Mouse (Mus musculus) MEL (cell line): ENCODE data around the gene Kmt2a. TPM values are rescaled to one million over a fixed set of nuclear protein-coding genes. Genes with fewer than 3 reads are reported as not detected.

ENCODE experiments used
- DNase-seq: peaks from one replicate; pipeline ENCODE4 v3.0.0; 2011; ENCODE audit warnings: low read depth, low spot score
- H3K27ac ChIP-seq: 2 replicates; pipeline ENCODE4 v1.5.1; 2012; ENCODE audit warnings: low read depth, mild to moderate bottlenecking, control low read depth, low read length, moderate library complexity; ENCODE audit not compliant: control insufficient read depth
- H3K27me3 ChIP-seq, 2 experiments: fragments of 150-350 bp in 1 of 2; sonication (generic) in 1 of 2; 2 replicates each; pipeline ENCODE4 v1.6.1; 2012; ENCODE audit warnings: low read length in 2 of 2, mild to moderate bottlenecking in 2 of 2, improper control_type of control experiment in 1 of 2, moderate library complexity in 1 of 2; ENCODE audit not compliant: insufficient read depth in 2 of 2, control insufficient read depth in 1 of 2
- H3K36me3 ChIP-seq, 2 experiments: 2 replicates each; pipeline ENCODE4 v1.6.1; 2012 to 2014; ENCODE audit warnings: low read length in 2 of 2, improper control_type of control experiment in 1 of 2, inconsistent platforms in 1 of 2, mild to moderate bottlenecking in 1 of 2; ENCODE audit not compliant: insufficient read depth in 2 of 2, control insufficient read depth in 1 of 2
- H3K4me1 ChIP-seq, 2 experiments: fragments of 150-350 bp in 1 of 2; sonication (generic) in 1 of 2; 2 replicates each; pipeline ENCODE4 v1.6.1; 2012; ENCODE audit warnings: low read length in 2 of 2, improper control_type of control experiment in 1 of 2, mild to moderate bottlenecking in 1 of 2; ENCODE audit not compliant: insufficient read depth in 2 of 2, control insufficient read depth in 1 of 2
- H3K4me3 ChIP-seq, 2 experiments: fragments of 150-350 bp in 1 of 2; sonication (generic) in 1 of 2; 2 replicates each; pipeline ENCODE4 v1.5.1; 2012; ENCODE audit warnings: low read depth in 2 of 2, low read length in 2 of 2, mild to moderate bottlenecking in 2 of 2, moderate library complexity in 2 of 2, control low read depth in 1 of 2, improper control_type of control experiment in 1 of 2; ENCODE audit not compliant: control insufficient read depth in 1 of 2, insufficient read depth in 1 of 2
- H3K79me2 ChIP-seq: 2 replicates; pipeline ENCODE4 v1.6.1; 2012; ENCODE audit warnings: mild to moderate bottlenecking, low read length, moderate library complexity; ENCODE audit not compliant: control insufficient read depth, poor library complexity, insufficient read depth
- H3K9ac ChIP-seq: 2 replicates; pipeline ENCODE4 v1.6.1; 2012; ENCODE audit warnings: low read depth, mild to moderate bottlenecking, control low read depth, low read length, moderate library complexity; ENCODE audit not compliant: control insufficient read depth, poor library complexity, severe bottlenecking
- H3K9me3 ChIP-seq: fragments of 150-350 bp; sonication (generic); replicated peaks from 2 replicates; pipeline ENCODE4 v1.6.1; 2012; ENCODE audit warnings: mild to moderate bottlenecking, low read length, improper control_type of control experiment, moderate library complexity; ENCODE audit not compliant: insufficient read depth
- CHD2 ChIP-seq: IDR thresholded peaks from 2 replicates; pipeline ENCODE4 v1.6.1; 2011; ENCODE audit warnings: low read length, improper control_type of control experiment
- EP300 ChIP-seq, 2 experiments: IDR thresholded peaks; 2 replicates each; pipeline ENCODE4 v1.6.1; 2011; ENCODE audit warnings: improper control_type of control experiment in 2 of 2, low read length in 2 of 2, low read depth in 1 of 2, mild to moderate bottlenecking in 1 of 2
- ETS1 ChIP-seq: IDR thresholded peaks from 2 replicates; pipeline ENCODE4 v1.6.1; 2012; ENCODE audit warnings: low read depth, mild to moderate bottlenecking, inconsistent platforms, low read length, improper control_type of control experiment, moderate library complexity
- GABPA ChIP-seq: IDR thresholded peaks from 2 replicates; pipeline ENCODE4 v1.6.1; 2012; ENCODE audit warnings: low read depth, mild to moderate bottlenecking, inconsistent platforms, low read length, improper control_type of control experiment, moderate library complexity
- GATA1 ChIP-seq: IDR thresholded peaks from 2 replicates; pipeline ENCODE4 v1.6.1; 2011; ENCODE audit warnings: low read depth, low read length, improper control_type of control experiment
- HCFC1 ChIP-seq: IDR thresholded peaks from 2 replicates; pipeline ENCODE4 v1.6.1; 2012; ENCODE audit warnings: low read depth, mild to moderate bottlenecking, inconsistent platforms, low read length, improper control_type of control experiment, moderate library complexity
- KAT2A ChIP-seq: conservative IDR thresholded peaks from 2 replicates; pipeline ENCODE4 v1.6.1; 2012; ENCODE audit warnings: low read depth, low read length, improper control_type of control experiment, inconsistent platforms
- MAFK ChIP-seq: IDR thresholded peaks from 2 replicates; pipeline ENCODE4 v1.6.1; 2011; ENCODE audit warnings: low read depth, mild to moderate bottlenecking, low read length, improper control_type of control experiment, borderline replicate concordance
- MAZ ChIP-seq: IDR thresholded peaks from 2 replicates; pipeline ENCODE4 v1.6.1; 2012; ENCODE audit warnings: low read depth, mild to moderate bottlenecking, inconsistent platforms, low read length, improper control_type of control experiment
- MEF2A ChIP-seq: IDR thresholded peaks from 2 replicates; pipeline ENCODE4 v1.6.1; 2014; ENCODE audit warnings: low read depth, mild to moderate bottlenecking, inconsistent platforms, low read length, improper control_type of control experiment; ENCODE audit not compliant: poor library complexity, insufficient replicate concordance, severe bottlenecking; ENCODE audit errors: extremely low read depth
- NELFE ChIP-seq: IDR thresholded peaks from 2 replicates; pipeline ENCODE4 v1.6.1; 2011; ENCODE audit warnings: low read depth, low read length, improper control_type of control experiment
- POLR2A ChIP-seq, 2 experiments: IDR thresholded peaks; 2 replicates each; pipeline ENCODE4 v1.6.1; 2011 to 2012; ENCODE audit warnings: low read length in 2 of 2, mild to moderate bottlenecking in 2 of 2, control low read depth in 1 of 2, improper control_type of control experiment in 1 of 2, low read depth in 1 of 2, moderate library complexity in 1 of 2; ENCODE audit not compliant: control insufficient read depth in 1 of 2, insufficient read depth in 1 of 2, poor library complexity in 1 of 2
- POLR2AphosphoS5 ChIP-seq: IDR thresholded peaks from 2 replicates; pipeline ENCODE4 v1.6.1; 2012; ENCODE audit warnings: low read depth, borderline replicate concordance, mild to moderate bottlenecking, inconsistent platforms, low read length, moderate library complexity, mixed read lengths
- RAD21 ChIP-seq: IDR thresholded peaks from 2 replicates; pipeline ENCODE4 v1.6.1; 2011; ENCODE audit warnings: mild to moderate bottlenecking, low read depth, low read length, improper control_type of control experiment
- SIN3A ChIP-seq: IDR thresholded peaks from 2 replicates; pipeline ENCODE4 v1.6.1; 2012; ENCODE audit warnings: low read length, improper control_type of control experiment, inconsistent platforms
- TAL1 ChIP-seq: IDR thresholded peaks from 2 replicates; pipeline ENCODE4 v1.6.1; 2012; ENCODE audit warnings: mild to moderate bottlenecking, inconsistent platforms, low read length, moderate library complexity, mixed read lengths
- TCF12 ChIP-seq: IDR thresholded peaks from 2 replicates; pipeline ENCODE4 v1.6.1; 2014; ENCODE audit warnings: low read depth, mild to moderate bottlenecking, inconsistent platforms, low read length, improper control_type of control experiment, moderate library complexity
- UBTF ChIP-seq: IDR thresholded peaks from 2 replicates; pipeline ENCODE4 v1.6.1; 2012; ENCODE audit warnings: low read depth, mild to moderate bottlenecking, inconsistent platforms, low read length, improper control_type of control experiment, moderate library complexity, borderline replicate concordance; ENCODE audit not compliant: insufficient read depth
- USF2 ChIP-seq, 2 experiments: IDR thresholded peaks; 2 replicates each; pipeline ENCODE4 v1.6.1; 2011 to 2012; ENCODE audit warnings: improper control_type of control experiment in 2 of 2, low read length in 2 of 2, borderline replicate concordance in 1 of 2, inconsistent platforms in 1 of 2, low read depth in 1 of 2, mild to moderate bottlenecking in 1 of 2; ENCODE audit not compliant: insufficient read depth in 1 of 2
- ZC3H11A ChIP-seq: IDR thresholded peaks from 2 replicates; pipeline ENCODE4 v1.6.1; 2012; ENCODE audit warnings: low read depth, mild to moderate bottlenecking, inconsistent platforms, low read length, improper control_type of control experiment
- ZNF384 ChIP-seq: IDR thresholded peaks from 2 replicates; pipeline ENCODE4 v1.6.1; 2012; ENCODE audit warnings: low read depth, mild to moderate bottlenecking, inconsistent platforms, low read length, improper control_type of control experiment
- polyA plus RNA-seq, 2 experiments: library from polyadenylated mRNA; stranded (reverse) in 1 of 2; unstranded in 1 of 2; fragments of >175 nt in 1 of 2; fragments of >200 nt in 1 of 2; gene quantifications; 2 replicates each; pipeline versions ENCODE4 v1.2.1 to v1.2.4; 2012; ENCODE audit warnings: low replicate concordance in 2 of 2, low read depth in 1 of 2; ENCODE audit not compliant: insufficient read length in 2 of 2, insufficient read depth in 1 of 2, missing spikeins in 1 of 2
- total RNA-seq: library from RNA; depleted of rRNA; stranded (reverse); fragments of 300-350 nt; gene quantifications from 2 replicates; pipeline ENCODE4 v1.2.3, GENCODE M21; 2012

Gene Kmt2a
- total and polyA plus RNA-seq, 3 experiments = 4.7 to 27.3 (median 11.7) TPM

- Histone ChIP-seq H3K36me3 (peaks cover 0 to 7% of the 10 kb centered on the region in 2 experiments; a peak in 2 of 4 replicates), H3K4me3 (no peak overlapping the region), H3K9me3 (no peaks in the 10 kb centered on the region), H3K9ac (no peak overlapping the region), H3K27ac (no peak overlapping the region), H3K4me1 (no peaks in the 10 kb centered on the region), H3K27me3 (no peaks in the 10 kb centered on the region), H3K79me2 (peaks cover 7% of the 10 kb centered on the region)
- DNase-seq = no peak
- no peak for TF ChIP-seq TCF12
- no peak for TF ChIP-seq MAFK
- no peak for TF ChIP-seq ETS1
- no peak for TF ChIP-seq HCFC1
- TF ChIP-seq ZC3H11A = no peak
- TF ChIP-seq ZNF384 = no peak
- no peak for TF ChIP-seq TAL1
- no peak for TF ChIP-seq POLR2A (IDR thresholded peaks at IDR 0.05; ENCODE audit: control insufficient read depth in 1 of 2, insufficient read depth in 1 of 2, low read depth in 1 of 2, low read length in 2 of 2, poor library complexity in 1 of 2)
- no peak for TF ChIP-seq POLR2AphosphoS5
Measured at GRCm38 (mm10) chr9:44857405-44857992, 23.6 kb downstream of the Kmt2a start.

DNA sequence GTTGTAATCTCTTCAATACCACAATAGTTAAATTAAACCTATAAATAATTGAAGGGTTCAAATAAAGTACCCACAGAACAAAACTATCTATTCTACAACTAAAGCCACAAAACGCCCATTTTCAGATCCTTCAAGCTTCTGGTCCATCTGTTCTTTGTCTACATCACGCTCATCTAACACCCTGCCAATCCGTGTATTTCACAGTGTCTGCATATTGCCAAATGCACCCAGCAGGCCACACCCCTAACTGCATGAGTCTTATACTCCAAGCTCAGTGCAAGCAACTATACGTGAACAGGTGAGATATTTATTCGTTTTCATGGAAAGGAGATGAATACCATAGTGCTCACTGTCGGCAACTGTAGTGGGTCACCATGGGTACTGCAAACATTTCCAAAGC, 25.9 kb downstream of the Kmt2a start:
- DNase-seq = no peak
- Histone ChIP-seq H3K4me3 (no peak overlapping the region), H3K79me2 (peaks cover 7% of the 10 kb centered on the region), H3K27me3 (no peaks in the 10 kb centered on the region), H3K9ac (no peak overlapping the region), H3K27ac (no peak overlapping the region), H3K9me3 (no peaks in the 10 kb centered on the region), H3K4me1 (no peaks in the 10 kb centered on the region), H3K36me3 (peaks cover 0 to 3% of the 10 kb centered on the region in 2 experiments; a peak in 2 of 4 replicates)
- TF ChIP-seq MEF2A (no peak), TCF12 (no peak), UBTF (no peak), USF2 (IDR thresholded peaks at IDR 0.05; ENCODE audit: borderline replicate concordance in 1 of 2, insufficient read depth in 1 of 2, low read depth in 1 of 2, low read length in 2 of 2) (no peak), NELFE (no peak)

DNA sequence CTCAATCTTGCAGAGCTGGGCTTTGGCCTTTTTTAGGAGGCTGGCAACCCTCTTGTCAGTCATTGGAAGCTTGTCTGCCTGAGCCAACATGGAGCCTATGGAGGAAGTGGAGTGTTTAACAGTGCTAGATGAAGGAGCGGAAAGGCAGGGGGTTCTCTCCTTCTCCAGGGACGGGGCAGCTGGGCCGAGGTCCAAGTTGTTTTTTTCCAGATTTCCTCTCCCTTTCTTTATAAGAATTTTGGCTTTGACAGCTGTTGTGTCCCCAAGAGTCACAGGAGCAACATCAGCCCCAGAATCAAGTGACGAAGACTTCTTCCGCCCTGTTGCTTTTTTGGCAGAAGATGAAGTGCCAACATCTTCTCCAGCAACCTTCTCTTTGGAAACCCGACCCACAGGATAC, 33.6 kb downstream of the Kmt2a start:
- Histone ChIP-seq H3K36me3 (peaks cover 0 to 26% of the 10 kb centered on the region in 2 experiments; a peak in 2 of 4 replicates), H3K4me3 (no peak overlapping the region), H3K9ac (no peak overlapping the region), H3K27me3 (no peaks in the 10 kb centered on the region), H3K9me3 (no peaks in the 10 kb centered on the region), H3K79me2 (no peaks in the 10 kb centered on the region), H3K4me1 (no peaks in the 10 kb centered on the region), H3K27ac (no peak overlapping the region)
- TF ChIP-seq RAD21 (no peak), KAT2A (no peak), MAFK (no peak), NELFE (no peak), CHD2 (no peak), EP300 (IDR thresholded peaks at IDR 0.05; ENCODE audit: low read depth in 1 of 2, low read length in 2 of 2) (no peak), ETS1 (no peak), UBTF (no peak), ZC3H11A (no peak), GATA1 (no peak), USF2 (IDR thresholded peaks at IDR 0.05; ENCODE audit: borderline replicate concordance in 1 of 2, insufficient read depth in 1 of 2, low read depth in 1 of 2, low read length in 2 of 2) (no peak), GABPA (no peak), MAZ (no peak), SIN3A (no peak)
- DNase-seq = no peak
